Mouse (Mus musculus) left cerebral cortex, adult 2 months (tissue): ENCODE data around the gene Mllt3. TPM values are rescaled to one million over a fixed set of nuclear protein-coding genes. Genes with fewer than 3 reads are reported as not detected.

Experiments
- DNase-seq, 2 experiments: peaks; one replicate each; pipeline ENCODE4 v3.0.0; 2021 to 2022; ENCODE audit warnings: low spot score in 2 of 2, mixed read lengths in 1 of 2; ENCODE audit errors: extremely low spot score in 1 of 2
- H3K27ac ChIP-seq: fragments of 200-600 bp; 2 replicates; pipeline ENCODE4 v1.8.1; 2022
- H3K4me3 ChIP-seq: fragments of 200-600 bp; 2 replicates; pipeline ENCODE4 v1.8.1; 2022
- CTCF ChIP-seq: fragments of 200-600 bp; IDR thresholded peaks from 2 replicates; pipeline ENCODE4 v1.8.1; 2022; ENCODE audit warnings: antibody characterized with exemption, mild to moderate bottlenecking, moderate library complexity
- intact Hi-C: fragments of 180-260 bp; cut with DNase I; formaldehyde crosslinking; loops from one replicate; pipeline ENCODE4 v1.15.1; 2025
- total RNA-seq, 2 experiments: library from RNA; stranded (reverse); gene quantifications; 2 replicates each; pipeline ENCODE4 v1.2.3; 2021

The Mllt3 gene
- total RNA-seq, 2 experiments from 2014 or later: 37.1 to 41.7 TPM

DNA sequence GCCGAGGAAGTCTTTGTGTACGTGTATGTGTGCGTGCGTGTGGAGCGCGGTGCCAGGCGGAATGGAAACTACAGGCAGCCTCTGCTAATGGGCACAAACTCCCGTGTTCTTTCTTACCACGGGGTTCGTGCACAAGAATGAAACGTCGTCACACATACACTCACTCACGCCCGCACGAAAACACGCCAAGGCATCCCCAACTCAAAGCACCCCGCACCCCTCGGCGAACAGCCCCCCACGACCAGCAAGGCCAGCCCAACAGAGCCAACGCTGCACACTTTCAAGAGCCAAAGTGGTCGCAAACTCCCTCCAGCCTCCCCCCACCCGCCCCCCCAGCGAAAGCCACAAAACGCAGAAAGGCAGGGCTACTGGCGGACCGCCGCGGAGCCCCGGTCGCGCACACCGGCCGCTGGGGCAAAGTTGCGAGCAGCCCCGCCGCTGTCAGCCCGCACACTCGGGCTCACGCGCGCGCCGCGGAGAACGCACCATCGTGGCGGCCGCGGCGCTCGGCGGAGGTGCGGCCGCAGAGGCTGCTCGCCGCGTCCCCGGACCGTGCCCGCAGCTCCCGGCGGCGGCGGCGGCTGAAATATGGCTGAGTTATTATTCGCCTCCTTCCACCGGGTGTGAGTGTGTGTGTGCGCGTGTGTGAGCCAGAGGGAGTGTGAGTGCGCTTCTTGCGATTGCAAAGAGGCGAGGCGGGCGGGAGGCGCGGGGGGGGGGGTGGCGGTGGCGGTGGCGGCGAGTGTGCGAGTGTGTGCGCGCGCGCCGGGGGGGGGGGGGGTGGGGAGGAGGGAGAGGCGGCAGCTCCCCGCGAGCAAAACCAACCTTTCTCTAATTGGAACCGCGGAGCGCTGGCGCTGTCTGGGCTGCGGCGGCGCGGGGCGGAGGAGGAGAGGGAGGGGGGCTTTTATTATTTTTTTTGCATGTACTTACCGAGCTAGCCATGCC, 739 bp downstream of the Mllt3 start:
- peak; percentile 61 to 68 for DNase-seq
- H3K27ac ChIP-seq: peak overlapping the region; percentile 95
- intact Hi-C loops: loop anchor here (1.0 to 5.0 kb wide), 4 partner anchors 62 to 664 kb away; partner anchors contain the start of gene Focad
- H3K4me3 ChIP-seq: peak overlapping the region; percentile 73
- no peak for TF ChIP-seq CTCF

DNA sequence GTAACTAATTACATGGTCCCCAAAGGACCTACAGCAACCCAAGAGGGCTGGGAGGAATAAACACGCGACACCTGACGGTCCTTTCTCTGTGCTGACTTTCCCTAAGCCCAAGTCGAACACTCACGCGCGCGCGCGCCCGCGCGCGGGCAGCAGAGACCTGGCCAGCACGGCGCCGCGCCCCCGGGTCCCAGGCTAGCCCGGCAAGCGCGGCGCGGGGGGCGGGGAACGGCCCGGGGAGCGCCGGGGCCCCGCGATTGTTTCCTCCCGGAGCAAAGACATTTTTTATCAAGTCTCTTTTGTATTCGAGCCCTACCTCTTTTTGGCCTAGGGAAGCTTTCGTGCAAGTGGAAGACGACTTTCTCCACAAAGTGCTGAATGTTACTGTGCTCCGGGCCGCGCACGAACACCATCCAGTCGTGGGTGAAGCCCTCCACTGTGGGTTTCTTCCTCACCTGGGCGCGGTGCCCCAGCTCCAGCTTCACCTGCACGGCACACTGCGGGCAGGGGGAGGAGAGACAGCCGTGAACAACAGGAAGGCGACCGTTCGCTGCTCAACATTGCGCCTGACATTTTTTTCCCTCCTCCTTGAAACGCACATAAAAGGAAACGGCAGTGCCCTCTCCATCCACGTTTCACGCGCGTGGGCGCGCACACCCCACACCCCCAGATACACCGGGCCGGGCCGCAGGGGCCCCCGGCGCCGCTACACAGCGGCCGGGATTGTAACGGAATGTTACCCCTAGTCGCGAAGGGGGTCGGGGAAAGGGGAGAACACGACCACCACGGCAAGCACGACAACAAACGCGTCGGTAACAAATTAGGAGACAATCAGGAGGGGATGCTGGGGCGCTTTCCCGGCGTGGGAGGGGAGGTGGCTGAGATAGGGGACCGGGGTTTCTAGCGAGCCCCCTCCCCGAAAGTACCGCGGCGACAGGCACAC, 1.7 kb downstream of the Mllt3 start:
- intact Hi-C loops: loop anchor here (2.0 to 5.0 kb wide), 2 partner anchors 206 to 247 kb away; no protein-coding TSS in a partner anchor
- no peak for TF ChIP-seq CTCF
- DNase-seq: peak; percentile 42 to 44
- Histone ChIP-seq H3K27ac (peak overlapping the region; percentile 60), H3K4me3 (peak overlapping the region; percentile 73)

DNA sequence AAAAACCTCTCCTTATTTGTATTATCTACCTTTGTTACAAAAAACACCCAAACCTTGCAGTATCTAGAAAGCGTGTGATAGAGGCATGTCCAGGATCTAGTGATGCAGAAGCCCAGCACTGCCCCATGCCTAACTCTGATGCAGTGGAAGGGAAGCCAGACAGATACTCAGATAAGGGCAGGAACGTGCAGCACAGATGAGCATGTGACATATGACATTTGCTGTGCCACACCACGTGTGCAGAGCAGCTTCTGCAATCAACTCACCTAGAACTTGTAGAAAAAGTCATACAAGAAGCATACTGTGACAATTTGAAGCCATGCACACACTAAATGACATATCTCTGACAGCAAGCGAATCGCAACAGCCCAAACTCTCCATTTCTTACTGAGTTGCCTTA, 9.6 kb downstream of the Mllt3 start:
- no peak for DNase-seq
- TF ChIP-seq CTCF: no peak
- intact Hi-C loops: no loop called here
- H3K27ac ChIP-seq: no peak overlapping the region
- H3K4me3 ChIP-seq: no peak overlapping the region

DNA sequence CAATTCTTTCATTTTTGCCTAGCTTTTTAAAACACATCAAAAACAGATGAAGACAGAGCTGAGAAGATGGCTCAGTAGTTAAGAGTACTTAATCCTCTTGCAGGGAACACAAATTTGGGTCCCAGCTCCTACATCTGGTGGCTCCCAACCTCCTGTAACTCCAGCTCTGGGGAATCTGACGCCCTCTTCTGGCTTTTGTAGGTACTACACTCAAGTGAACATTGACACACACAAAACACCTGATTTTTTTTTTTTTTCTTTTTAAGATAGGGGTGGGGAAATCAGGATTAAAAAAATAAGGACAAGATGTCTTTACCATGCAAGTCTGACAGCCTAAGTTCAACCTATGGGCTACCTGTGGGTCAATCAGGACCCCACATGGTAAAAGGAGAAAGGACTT, 10.5 kb downstream of the Mllt3 start:
- DNase-seq: no peak
- Histone ChIP-seq H3K4me3 (no peak overlapping the region), H3K27ac (no peak overlapping the region)
- intact Hi-C loops: no loop called here
- TF ChIP-seq CTCF: peak; percentile 49

DNA sequence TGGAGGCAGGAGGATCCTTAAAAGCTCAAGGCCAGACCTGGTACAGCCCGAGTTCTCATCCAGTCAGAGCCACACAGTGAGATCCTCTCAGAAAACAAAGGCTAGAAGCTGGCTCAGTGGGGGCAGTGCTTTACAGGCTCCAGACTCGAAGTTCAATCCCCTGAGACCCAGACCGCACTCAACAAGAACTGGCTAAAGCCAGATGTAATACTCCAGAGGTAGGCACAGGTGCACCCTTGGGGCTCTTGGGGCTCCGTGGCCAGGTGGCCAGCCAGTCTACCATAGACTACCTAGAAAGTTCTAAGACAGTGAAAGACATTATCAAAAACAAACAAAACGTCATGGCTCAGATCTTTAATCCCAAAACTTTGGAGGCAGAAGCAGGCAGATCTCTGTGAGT, 12.7 kb downstream of the Mllt3 start:
- H3K4me3 ChIP-seq: no peak overlapping the region
- no peak overlapping the region for H3K27ac ChIP-seq
- no peak for DNase-seq
- intact Hi-C loops: no loop called here
- TF ChIP-seq CTCF: no peak

DNA sequence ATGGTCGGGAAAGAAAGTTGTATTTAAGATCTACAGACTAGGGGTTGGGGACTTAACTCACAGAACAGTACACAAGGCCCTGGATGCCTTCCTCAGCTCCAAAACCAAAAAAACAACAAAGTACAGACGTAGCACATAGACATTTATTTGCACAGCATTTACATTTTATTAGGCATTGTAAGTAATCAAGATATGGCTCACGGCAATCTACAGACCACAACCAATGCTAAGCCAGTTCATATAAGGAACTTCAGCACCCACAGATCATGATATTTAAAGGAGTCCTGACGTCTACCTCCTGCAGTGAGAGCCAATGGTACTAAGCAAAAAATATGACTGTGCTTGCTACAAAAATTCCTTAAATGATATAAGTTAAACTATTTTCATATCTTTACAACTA, 13.5 kb downstream of the Mllt3 start:
- DNase-seq: no peak
- intact Hi-C loops: loop anchor here (5.0 kb wide), 1 partner anchor 652 kb away; no protein-coding TSS in a partner anchor
- Histone ChIP-seq H3K27ac (no peak overlapping the region), H3K4me3 (no peak overlapping the region)
- TF ChIP-seq CTCF: no peak

DNA sequence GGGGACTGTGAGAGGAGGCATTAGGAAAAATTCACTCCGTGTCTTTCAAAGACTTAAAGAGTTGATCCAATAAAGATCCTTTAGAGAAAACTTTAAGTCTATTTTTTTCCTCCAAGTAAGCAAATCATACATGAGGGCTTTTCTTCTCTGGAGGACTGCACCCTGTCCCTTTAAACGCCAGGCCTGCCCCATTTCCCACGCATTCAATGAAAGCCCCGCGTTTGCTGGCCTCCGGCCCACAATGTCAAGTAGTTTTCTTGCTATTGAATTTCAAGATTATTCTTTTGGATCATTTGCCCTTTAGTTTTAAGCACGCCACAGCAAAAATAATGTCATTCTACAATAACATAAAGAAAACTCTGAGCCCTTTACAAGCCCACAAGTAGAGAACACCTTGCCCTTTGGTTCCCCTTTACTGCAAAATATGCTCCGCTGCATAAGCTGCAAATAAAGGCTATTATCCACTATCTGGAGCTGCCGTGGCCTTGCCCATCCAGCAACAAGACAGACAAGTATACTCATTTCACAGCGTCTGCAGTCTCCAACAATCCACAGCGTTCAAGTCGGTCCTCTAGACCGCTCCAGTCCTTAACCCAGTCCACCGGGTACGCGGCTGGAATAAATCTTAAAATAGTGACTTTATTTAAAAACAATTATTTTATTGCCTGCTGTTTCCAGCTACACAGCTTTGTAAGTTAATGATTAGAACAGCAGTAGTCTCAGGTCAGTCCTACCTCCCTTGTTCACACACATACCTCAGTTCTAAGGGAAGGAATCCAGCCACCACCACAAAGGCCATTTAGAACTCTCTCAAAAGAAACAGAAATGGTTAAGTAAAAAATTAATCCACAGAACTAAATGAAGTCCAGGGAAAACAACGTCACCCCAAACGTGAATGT, 15.5 kb downstream of the Mllt3 start:
- intact Hi-C loops: loop anchor here (5.0 kb wide), 1 partner anchor 650 kb away; no protein-coding TSS in a partner anchor
- Histone ChIP-seq H3K27ac (no peak overlapping the region), H3K4me3 (peak overlapping the region; percentile 19; the same call in 1 of the 2 replicates)
- DNase-seq: no peak
- TF ChIP-seq CTCF: no peak

DNA sequence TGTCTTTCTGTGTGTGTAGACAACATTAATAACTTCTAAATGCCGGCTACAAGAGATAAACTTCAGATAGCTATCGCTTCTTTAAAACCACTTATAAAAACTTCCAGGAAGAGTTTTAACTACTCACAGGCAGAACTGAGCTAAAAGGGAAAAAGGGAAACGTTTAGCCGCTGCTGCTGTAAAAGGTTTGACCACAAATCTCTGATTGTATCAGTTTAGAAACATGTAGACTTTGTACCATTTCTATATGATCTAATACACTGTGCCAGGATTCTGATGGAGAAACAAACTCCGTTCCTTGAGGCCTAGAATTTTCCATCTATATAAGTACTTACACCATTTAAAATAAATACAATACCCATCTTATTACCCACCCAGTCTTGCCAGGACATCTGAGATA, 17.4 kb downstream of the Mllt3 start:
- DNase-seq: no peak
- intact Hi-C loops: loop anchor here (5.0 kb wide), 1 partner anchor 648 kb away; no protein-coding TSS in a partner anchor
- Histone ChIP-seq H3K4me3 (no peak overlapping the region), H3K27ac (no peak overlapping the region)
- TF ChIP-seq CTCF: no peak

DNA sequence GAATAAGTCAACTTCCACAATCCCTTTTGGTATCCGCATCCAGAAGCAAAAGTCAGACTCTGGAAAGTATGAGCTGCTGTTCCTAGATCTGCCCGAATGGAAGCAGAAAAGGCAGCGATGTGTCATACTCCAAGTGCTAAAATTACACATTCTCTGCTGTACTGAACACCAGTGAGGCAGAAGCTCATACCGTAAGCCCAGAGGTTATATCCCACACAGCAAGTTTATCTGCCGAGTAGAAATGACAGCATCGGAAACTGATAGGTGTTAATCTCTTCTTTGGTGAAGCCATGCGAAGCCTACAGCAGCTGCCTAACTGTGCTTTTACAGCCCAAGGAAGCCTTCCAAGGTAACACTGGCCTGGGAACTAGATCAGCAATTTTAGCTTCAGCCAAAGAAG, 17.9 kb downstream of the Mllt3 start:
- no peak; the same call in 1 of the 2 replicates for TF ChIP-seq CTCF
- DNase-seq: no peak

DNA sequence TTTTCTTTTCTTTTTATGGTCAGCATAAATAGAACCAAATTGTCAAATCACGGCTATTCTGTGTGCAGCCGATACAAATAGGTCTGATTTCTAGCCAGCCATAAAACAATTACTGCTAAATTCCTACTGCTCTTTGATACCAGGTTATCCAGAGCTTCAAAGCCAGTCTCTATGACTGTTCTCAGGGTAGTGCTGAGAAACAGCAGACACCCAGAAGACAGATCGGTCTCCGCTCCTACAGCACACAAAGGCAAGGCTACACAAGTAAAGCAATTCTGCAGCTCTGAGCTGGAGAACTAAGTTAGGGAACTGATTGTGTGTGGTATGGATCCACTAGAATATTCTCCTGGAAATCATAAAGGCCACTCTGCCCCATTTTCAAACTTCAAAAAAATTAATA, 20.4 kb downstream of the Mllt3 start:
- intact Hi-C loops: no loop called here
- Histone ChIP-seq H3K27ac (no peak overlapping the region), H3K4me3 (no peak overlapping the region)
- no peak for DNase-seq
- TF ChIP-seq CTCF: no peak

More for the DNA sequence above, 17.9 kb downstream of the Mllt3 start:
- Histone ChIP-seq H3K27ac (no peak overlapping the region), H3K4me3 (no peak overlapping the region)
- intact Hi-C loops: loop anchor here (5.0 kb wide), 1 partner anchor 648 kb away; no protein-coding TSS in a partner anchor
